32 mouse cellular contexts compared by ENCODE assay signal in the genomic region with DNA sequence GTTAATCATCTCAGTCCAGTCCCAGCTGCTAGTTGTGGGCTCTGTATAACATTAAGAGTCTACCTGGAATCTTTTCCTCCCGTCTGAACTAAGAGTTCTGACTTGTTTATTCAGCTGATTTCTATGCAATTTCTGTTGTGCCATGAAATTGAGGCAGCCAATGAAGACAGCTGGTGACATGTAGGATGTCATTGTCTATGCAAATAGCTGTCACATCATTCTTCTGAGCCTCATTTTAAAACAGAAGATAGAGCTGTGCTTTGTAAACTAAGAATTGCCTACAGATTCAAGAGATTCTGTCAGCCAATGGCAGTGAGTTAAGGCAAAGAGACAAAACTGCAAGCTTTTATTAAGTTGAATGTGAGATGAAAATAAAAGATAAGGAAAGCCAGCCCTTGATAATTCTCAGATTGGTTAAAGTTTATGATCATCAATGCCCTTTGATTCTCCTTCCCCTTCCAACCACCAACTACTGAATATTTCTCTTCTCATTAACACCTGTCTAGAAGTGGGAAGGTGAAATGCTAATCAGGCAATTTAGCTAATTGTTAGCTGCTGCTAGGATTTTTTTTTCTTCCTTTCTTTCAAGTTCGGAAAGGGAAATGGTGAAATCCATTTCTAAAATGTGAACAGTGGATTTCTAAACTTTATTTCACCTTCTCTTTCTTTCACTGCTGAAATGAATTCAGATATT. TPM values are rescaled to one million over a fixed set of nuclear protein-coding genes. Genes with fewer than 3 reads are reported as not detected.
DNase-seq lines count a peak whose midpoint lies in the region; ATAC-seq and TF ChIP-seq lines count a peak whose summit lies in the region.
"Had no signal": no experiment of that assay in that cellular context is flagged by ENCODE, and none has a peak within 500 bp of the region (broad histone marks: within the 10 kb centered on the region; RNA-seq: fewer than 3 reads in every experiment).

No protein-coding gene starts in this region.

- no peaks in the 10 kb centered on the region for H3K9me3 ChIP-seq in heart, embryonic 10.5 days
- H3K9me3 ChIP-seq in heart, embryonic 15.5 days (replicated peaks) = no peaks in the 10 kb centered on the region
- H3K9me3 ChIP-seq in forebrain, embryonic 13.5 days (replicated peaks) = no peaks in the 10 kb centered on the region
- no peaks in the 10 kb centered on the region for H3K9me3 ChIP-seq in forebrain, postnatal 0 days (ENCODE audit: low read length)
- no peaks in the 10 kb centered on the region for H3K9me3 ChIP-seq in hindbrain, embryonic 16.5 days (ENCODE audit: control insufficient read depth, low read length)
- H3K9me3 ChIP-seq: intestine, embryonic 15.5 days; limb, embryonic 12.5 days; liver, embryonic 15.5 days; midbrain, embryonic 10.5 days; midbrain, embryonic 15.5 days; neural tube, embryonic 15.5 days; stomach, embryonic 15.5 days had no signal

- no peaks in the 10 kb centered on the region for H3K27me3 ChIP-seq in heart, embryonic 10.5 days (ENCODE audit: insufficient read depth, poor library complexity, severe bottlenecking)
- no peaks in the 10 kb centered on the region for H3K27me3 ChIP-seq in heart, embryonic 15.5 days
- no peaks in the 10 kb centered on the region for H3K27me3 ChIP-seq in forebrain, embryonic 13.5 days
- H3K27me3 ChIP-seq in forebrain, postnatal 0 days (ENCODE audit: insufficient read depth, low read length) = no peaks in the 10 kb centered on the region
- no peaks in the 10 kb centered on the region for H3K27me3 ChIP-seq in hindbrain, embryonic 16.5 days (replicated peaks; ENCODE audit: control insufficient read depth, insufficient read depth, low read length)
- H3K27me3 ChIP-seq: intestine, embryonic 15.5 days; limb, embryonic 12.5 days; liver, embryonic 15.5 days; midbrain, embryonic 15.5 days; neural tube, embryonic 15.5 days; stomach, embryonic 15.5 days had no signal

- H3K4me3 ChIP-seq in heart, embryonic 10.5 days = peak overlapping the region; percentile 53; the same call in 1 of the 2 replicates
- no peak overlapping the region for H3K4me3 ChIP-seq in heart, embryonic 15.5 days
- H3K4me3 ChIP-seq in forebrain, embryonic 13.5 days = no peak overlapping the region
- no peak overlapping the region for H3K4me3 ChIP-seq in forebrain, postnatal 0 days (ENCODE audit: low read depth, low read length)
- no peak overlapping the region for H3K4me3 ChIP-seq in hindbrain, embryonic 16.5 days (ENCODE audit: low read length)
- H3K4me3 ChIP-seq: erythroblast, embryonic 14.5 days; intestine, embryonic 15.5 days; layer of hippocampus, adult 2 months; left cerebral cortex, adult 2 months; limb, embryonic 12.5 days; liver, embryonic 15.5 days; midbrain, embryonic 10.5 days; midbrain, embryonic 15.5 days; neural tube, embryonic 15.5 days; stomach, embryonic 15.5 days had no signal

- no peaks in the 10 kb centered on the region for H3K36me3 ChIP-seq in heart, embryonic 10.5 days
- H3K36me3 ChIP-seq in heart, embryonic 15.5 days = no peaks in the 10 kb centered on the region
- H3K36me3 ChIP-seq in forebrain, embryonic 13.5 days (ENCODE audit: poor library complexity, severe bottlenecking) = no peaks in the 10 kb centered on the region
- H3K36me3 ChIP-seq in forebrain, postnatal 0 days (ENCODE audit: insufficient read depth) = no peaks in the 10 kb centered on the region
- H3K36me3 ChIP-seq in hindbrain, embryonic 16.5 days (ENCODE audit: control insufficient read depth, insufficient read depth, low read length) = no peaks in the 10 kb centered on the region
- H3K36me3 ChIP-seq: intestine, embryonic 15.5 days; limb, embryonic 12.5 days; liver, embryonic 15.5 days; midbrain, embryonic 10.5 days; midbrain, embryonic 15.5 days; neural tube, embryonic 15.5 days; stomach, embryonic 15.5 days had no signal

- intact Hi-C loops in heart, postnatal 36 days (cut with DNase I) = no loop called here

- ATAC-seq in heart, embryonic 15.5 days (replicated peaks; ENCODE audit: insufficient number of reproducible peaks, insufficient read depth, low FRiP score, low read depth) = no peak
- ATAC-seq in forebrain, embryonic 13.5 days = peak; percentile 82
- peak; percentile 73; the same call in 1 of the 2 replicates for ATAC-seq in forebrain, postnatal 0 days
- ATAC-seq in hindbrain, embryonic 16.5 days = no peak
- ATAC-seq: hindbrain, postnatal 0 days; intestine, embryonic 15.5 days; midbrain, embryonic 15.5 days had no signal

- peak overlapping the region; percentile 88 for H3K27ac ChIP-seq in heart, embryonic 10.5 days
- H3K27ac ChIP-seq in heart, embryonic 15.5 days = peak overlapping the region; percentile 36; the same call in 1 of the 2 replicates
- peak overlapping the region; percentile 19; the same call in 1 of the 2 replicates for H3K27ac ChIP-seq in forebrain, embryonic 13.5 days
- H3K27ac ChIP-seq in forebrain, postnatal 0 days (ENCODE audit: low read depth, low read length) = no peak overlapping the region
- no peak overlapping the region for H3K27ac ChIP-seq in hindbrain, embryonic 16.5 days (ENCODE audit: low read depth, low read length)
- H3K27ac ChIP-seq: hindbrain, postnatal 0 days; intestine, embryonic 15.5 days; layer of hippocampus, adult 2 months; left cerebral cortex, adult 2 months; limb, embryonic 12.5 days; liver, embryonic 15.5 days; midbrain, embryonic 10.5 days; midbrain, embryonic 15.5 days; neural tube, embryonic 15.5 days; stomach, embryonic 15.5 days had no signal

- H3K4me1 ChIP-seq in heart, embryonic 10.5 days = no peaks in the 10 kb centered on the region
- H3K4me1 ChIP-seq in heart, embryonic 15.5 days (replicated peaks) = peaks cover 5% of the 10 kb centered on the region
- peaks cover 8% of the 10 kb centered on the region; the same call in 1 of the 2 replicates for H3K4me1 ChIP-seq in forebrain, embryonic 13.5 days
- 0 out of 2 replicates have a peak, but pooled peaks cover 3% of the 10 kb centered on the region for H3K4me1 ChIP-seq in forebrain, postnatal 0 days (ENCODE audit: insufficient read depth)
- H3K4me1 ChIP-seq in hindbrain, embryonic 16.5 days (ENCODE audit: control insufficient read depth, insufficient read depth, low read depth, low read length) = no peaks in the 10 kb centered on the region
- H3K4me1 ChIP-seq: intestine, embryonic 15.5 days; limb, embryonic 12.5 days; liver, embryonic 15.5 days; midbrain, embryonic 10.5 days; midbrain, embryonic 15.5 days; neural tube, embryonic 15.5 days; stomach, embryonic 15.5 days had no signal

- no peak overlapping the region for H3K4me2 ChIP-seq in heart, embryonic 15.5 days
- H3K4me2 ChIP-seq in forebrain, embryonic 13.5 days = no peak overlapping the region
- H3K4me2 ChIP-seq in forebrain, postnatal 0 days (ENCODE audit: low read depth) = no peak overlapping the region
- no peak overlapping the region for H3K4me2 ChIP-seq in hindbrain, embryonic 16.5 days (ENCODE audit: low read length)
- H3K4me2 ChIP-seq: intestine, embryonic 15.5 days; limb, embryonic 12.5 days; liver, embryonic 15.5 days; lung, embryonic 14.5 days; midbrain, embryonic 15.5 days; neural tube, embryonic 15.5 days; stomach, embryonic 15.5 days had no signal

- WGBS in heart, embryonic 10.5 days = 74% methylated on average over 2 of the region's 2 CpGs
- WGBS in heart, embryonic 15.5 days = 52% methylated on average over 2 of the region's 2 CpGs
- 55% methylated on average over 2 of the region's 2 CpGs for whole genome bisulfite sequencing in forebrain, embryonic 13.5 days
- WGBS in forebrain, postnatal 0 days = 29% methylated on average over 2 of the region's 2 CpGs
- 57% methylated on average over 2 of the region's 2 CpGs for WGBS in hindbrain, embryonic 16.5 days

- TF ChIP-seq CTCF in forebrain, postnatal 0 days (IDR thresholded peaks at IDR 0.05; ENCODE audit: low read depth) = no peak

- no peak overlapping the region for H3K9ac ChIP-seq in heart, embryonic 15.5 days
- no peak overlapping the region for H3K9ac ChIP-seq in forebrain, embryonic 13.5 days
- no peak overlapping the region for H3K9ac ChIP-seq in forebrain, postnatal 0 days
- no peak overlapping the region for H3K9ac ChIP-seq in hindbrain, embryonic 16.5 days (ENCODE audit: low read depth, low read length)
- H3K9ac ChIP-seq: intestine, embryonic 15.5 days; limb, embryonic 12.5 days; liver, embryonic 15.5 days; lung, embryonic 14.5 days; midbrain, embryonic 15.5 days; neural tube, embryonic 15.5 days; stomach, embryonic 15.5 days had no signal

- no peak for DNase-seq in heart, embryonic 10.5 days (ENCODE audit: low spot score)
- no peak for DNase-seq in heart, postnatal 36 days
- DNase-seq in heart, adult 9 months (ENCODE audit: low spot score in 2 of 2) = no peak
- peak; percentile 11 for DNase-seq in forebrain, postnatal 0 days
- DNase-seq: adrenal gland, postnatal 25 days; cerebellum, adult 2 months; cerebellum, postnatal 14 days; gastrocnemius, postnatal 36 days; kidney, adult 2 months; kidney, postnatal 36 days; lung, embryonic 14.5 days; lung, postnatal 14 days; retina, postnatal 1 day; right cerebral cortex, postnatal 25 days had no signal

RNA-seq across cellular contexts. Expression of a gene that starts 1.9 kb away (rescaled TPM):
- 64.7 and 130 TPM in 2 replicates for polyA plus RNA-seq in heart, embryonic 10.5 days (2016; fragmentation: Nextera tagmentation; extraction: Ambion mirVana)
- 100 to 1,000 TPM; 338 to 340 TPM for total RNA-seq in heart, postnatal 36 days (2021)
- 196 and 308 TPM in 2 replicates for polyA plus RNA-seq in heart, embryonic 15.5 days (2015; fragmentation: Nextera tagmentation; extraction: Ambion mirVana)
- 0.21 and 0.24 TPM in 2 replicates for polyA plus RNA-seq in forebrain, embryonic 13.5 days (2015; fragmentation: Nextera tagmentation; extraction: Ambion mirVana)
- total RNA-seq in forebrain, postnatal 0 days (2014; rRNA removed) = 0.19 and 0.77 TPM in 2 replicates
- polyA plus RNA-seq in forebrain, postnatal 0 days (2015; fragmentation: Nextera tagmentation; extraction: Ambion mirVana) = 0.56 and 0.63 TPM in 2 replicates
- polyA plus RNA-seq in hindbrain, embryonic 16.5 days (2015; fragmentation: Nextera tagmentation; extraction: Ambion mirVana) = 1.9 TPM in 1 of 2 replicates, not detected in the other
- total RNA-seq: adrenal gland, postnatal 25 days; layer of hippocampus, postnatal 14 days; megakaryocyte progenitor cell, adult 5-6 weeks had no signal
- polyA plus RNA-seq: cortical plate, adult 2 months; erythroblast, embryonic 14.5 days; liver, adult 2 months; midbrain, embryonic 10.5 days had no signal

Comparison
In these comparisons a context has a peak if more than half of its experiments do, and no peak if none do; other contexts are left out.
1. H3K27ac ChIP-seq: peak in heart, embryonic 10.5 days (single experiment), heart, embryonic 15.5 days (single experiment) and forebrain, embryonic 13.5 days (single experiment); none in forebrain, postnatal 0 days (single experiment) and hindbrain, embryonic 16.5 days (single experiment).
2. ATAC-seq: peak in forebrain, embryonic 13.5 days (single experiment) and forebrain, postnatal 0 days (single experiment); none in heart, embryonic 15.5 days (single experiment) and hindbrain, embryonic 16.5 days (single experiment).
3. RNA of a gene that starts 1.9 kb away (polyA plus RNA-seq): 196 to 308 TPM in heart, embryonic 15.5 days and 64.7 to 130 TPM in heart, embryonic 10.5 days; 0.56 to 0.63 TPM in forebrain, postnatal 0 days, 0.21 to 0.24 TPM in forebrain, embryonic 13.5 days and 1.9 TPM in hindbrain, embryonic 16.5 days; every median in the first group is over 10 times any median in the second.